Mouse (Mus musculus) liver, adult (tissue): Measurements from ENCODE around the gene Zfp672.

Experiments
- GATA4 ChIP-seq: IDR thresholded peaks from 2 replicates; pipeline ENCODE4 v1.6.1; 2014; ENCODE audit warnings: mild to moderate bottlenecking, low read length; ENCODE audit not compliant: insufficient replicate concordance

Gene Zfp672

DNA sequence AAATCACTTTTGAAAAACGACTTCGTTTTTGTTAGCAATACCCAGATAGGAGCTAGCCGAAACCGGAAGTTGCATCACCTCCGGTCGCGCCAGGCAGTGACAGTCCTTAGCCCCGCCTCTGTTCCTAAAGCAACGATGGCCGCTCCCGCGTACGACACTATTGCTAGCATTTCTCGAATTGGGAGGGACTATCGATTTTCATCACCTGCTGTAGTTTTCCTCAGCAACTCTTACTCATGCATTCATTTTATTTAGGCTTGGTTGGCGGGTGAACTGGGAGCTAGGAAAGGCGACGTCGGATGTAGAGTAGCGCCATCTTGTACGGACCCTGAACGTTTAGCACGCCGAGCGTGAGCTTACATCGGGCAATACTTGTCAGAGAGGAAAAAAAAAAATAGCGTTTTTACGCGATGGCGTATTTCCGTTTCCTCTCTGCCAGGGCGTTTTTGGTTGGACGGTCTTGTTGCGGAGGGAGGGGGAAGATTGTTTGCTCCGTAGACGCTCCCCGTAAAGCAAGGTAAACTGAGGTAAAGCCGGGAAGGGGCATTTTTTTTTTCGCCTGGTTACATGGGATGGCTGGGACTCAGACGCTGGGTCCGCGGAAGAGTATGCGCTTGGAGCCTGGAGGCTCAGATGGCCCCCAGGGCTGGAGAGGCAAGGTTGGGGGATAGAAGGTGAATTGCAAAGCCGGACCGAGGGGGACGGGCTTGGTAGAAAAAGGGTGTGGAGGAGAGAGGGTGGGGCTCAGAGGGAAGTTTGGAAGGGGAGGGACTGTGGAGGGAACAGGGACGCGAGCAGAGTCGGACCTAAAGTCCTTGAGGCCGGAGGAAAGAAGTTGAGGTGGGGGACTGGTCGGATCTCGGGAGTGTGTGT is at the start of gene Zfp672, which contains the start of gene Sh3bp5l:
Gene Zfp672 (minus strand): TSS at position 64 of the 873 bp plus-strand sequence.
Gene Sh3bp5l (plus strand): TSS at position 449 of the 873 bp plus-strand sequence.
- no peak for TF ChIP-seq GATA4

DNA sequence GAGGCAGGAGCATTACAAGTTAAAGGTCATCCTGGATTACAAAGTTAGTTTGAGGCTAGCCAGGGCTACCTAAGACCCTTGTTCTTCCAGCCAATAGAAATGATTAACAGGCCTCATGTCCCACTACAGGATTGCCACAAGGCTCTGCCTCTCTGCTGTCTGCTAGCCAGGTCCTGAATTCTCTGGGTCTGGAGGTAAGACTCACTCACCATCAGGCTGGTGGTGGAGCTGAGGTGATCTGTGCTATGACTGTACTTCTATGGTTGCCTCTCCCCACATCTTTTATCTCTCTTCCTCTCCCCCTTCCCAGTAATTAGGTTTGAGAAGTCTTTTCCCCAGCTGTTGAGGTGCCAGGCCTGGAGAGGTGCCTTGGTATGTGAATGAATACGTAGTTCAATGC is 49.4 kb upstream of the Zfp672 start:
- TF ChIP-seq GATA4 = no peak

DNA sequence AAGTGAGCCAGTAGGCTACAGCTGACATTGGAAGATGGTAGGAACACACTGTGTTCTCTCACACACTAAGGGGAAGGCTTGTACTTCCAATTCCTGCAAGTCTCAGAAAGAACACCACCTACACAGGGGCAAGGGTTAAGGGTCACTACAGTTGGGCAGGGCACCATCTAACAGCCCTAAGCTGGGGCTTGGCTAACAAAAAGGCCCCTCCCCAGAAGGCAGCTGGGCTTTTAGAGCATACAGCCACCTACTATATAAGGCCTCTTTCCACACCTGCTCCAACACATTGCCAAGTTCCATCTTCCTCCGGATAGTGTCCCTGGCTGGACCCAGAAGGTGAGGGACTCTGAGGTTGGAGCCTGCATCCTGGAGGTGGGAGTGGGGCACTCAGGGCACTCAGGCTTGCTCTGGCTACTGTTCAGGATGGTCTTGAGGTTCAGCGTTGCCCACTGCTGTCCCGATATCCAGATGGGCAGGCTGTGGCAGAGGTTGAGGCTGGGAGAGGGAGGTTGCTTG is 48.7 kb upstream of the Zfp672 start, which contains the start of gene Lypd8:
Gene Lypd8 (plus strand): TSS at position 281 of the 516 bp plus-strand sequence.
- TF ChIP-seq GATA4 = no peak

DNA sequence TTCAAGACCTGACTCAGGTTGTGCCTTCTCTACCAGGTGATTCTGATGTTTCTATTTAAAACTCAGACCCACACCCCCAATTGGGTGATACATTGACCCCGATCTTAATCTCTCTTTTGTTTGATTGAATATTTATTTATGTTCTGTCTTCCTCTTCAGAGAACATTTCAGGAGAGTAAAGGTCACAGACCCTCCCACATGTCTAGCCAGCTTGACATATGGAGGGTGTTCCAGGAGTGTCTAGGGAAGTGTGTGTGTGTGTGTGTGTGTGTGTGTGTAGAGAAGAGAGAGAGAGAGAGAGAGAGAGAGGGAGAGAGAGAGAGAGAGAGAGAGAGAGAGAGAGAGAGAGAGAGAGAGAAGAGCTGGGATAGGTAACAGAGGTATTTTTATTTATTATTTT is 47.5 kb upstream of the Zfp672 start:
- TF ChIP-seq GATA4 = no peak

DNA sequence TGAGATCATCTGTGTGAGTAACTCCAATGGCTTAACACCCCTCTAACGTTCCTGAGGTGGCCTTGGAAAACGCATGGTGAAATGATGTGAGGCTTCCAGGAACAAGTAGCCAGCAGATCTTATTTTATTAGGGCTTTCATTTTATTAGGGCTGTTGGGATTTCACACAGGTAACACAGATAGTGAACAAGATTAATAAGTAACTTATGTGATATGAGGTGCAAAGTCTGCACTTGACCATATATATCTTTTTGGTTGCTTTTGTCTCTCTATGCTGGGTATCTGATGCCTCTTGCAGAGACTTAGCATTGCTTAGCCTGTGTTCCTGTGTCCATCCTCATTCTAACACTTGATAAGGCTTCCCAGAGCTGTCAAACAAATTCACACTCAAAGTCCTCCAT is 47.1 kb upstream of the Zfp672 start:
- no peak for TF ChIP-seq GATA4

DNA sequence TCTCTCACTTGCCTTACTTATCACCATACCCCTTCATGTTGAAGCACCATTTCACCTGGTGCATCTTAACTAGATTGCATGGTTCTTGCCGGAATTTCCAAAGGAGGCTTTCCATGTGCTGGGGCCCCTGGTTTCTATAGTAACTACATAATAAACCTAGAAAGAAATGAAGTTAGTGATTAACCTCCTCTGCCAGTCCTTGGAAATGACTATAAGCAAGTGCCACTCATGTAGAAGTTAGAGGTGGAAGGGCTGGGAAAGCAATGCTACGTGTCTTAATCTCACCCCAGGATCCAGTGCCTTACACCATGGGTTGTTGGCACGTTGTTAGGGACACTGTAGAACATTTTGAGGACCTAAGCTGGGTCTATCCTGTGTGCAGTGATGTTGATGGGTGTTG is 34.3 kb upstream of the Zfp672 start:
- TF ChIP-seq GATA4 = no peak

DNA sequence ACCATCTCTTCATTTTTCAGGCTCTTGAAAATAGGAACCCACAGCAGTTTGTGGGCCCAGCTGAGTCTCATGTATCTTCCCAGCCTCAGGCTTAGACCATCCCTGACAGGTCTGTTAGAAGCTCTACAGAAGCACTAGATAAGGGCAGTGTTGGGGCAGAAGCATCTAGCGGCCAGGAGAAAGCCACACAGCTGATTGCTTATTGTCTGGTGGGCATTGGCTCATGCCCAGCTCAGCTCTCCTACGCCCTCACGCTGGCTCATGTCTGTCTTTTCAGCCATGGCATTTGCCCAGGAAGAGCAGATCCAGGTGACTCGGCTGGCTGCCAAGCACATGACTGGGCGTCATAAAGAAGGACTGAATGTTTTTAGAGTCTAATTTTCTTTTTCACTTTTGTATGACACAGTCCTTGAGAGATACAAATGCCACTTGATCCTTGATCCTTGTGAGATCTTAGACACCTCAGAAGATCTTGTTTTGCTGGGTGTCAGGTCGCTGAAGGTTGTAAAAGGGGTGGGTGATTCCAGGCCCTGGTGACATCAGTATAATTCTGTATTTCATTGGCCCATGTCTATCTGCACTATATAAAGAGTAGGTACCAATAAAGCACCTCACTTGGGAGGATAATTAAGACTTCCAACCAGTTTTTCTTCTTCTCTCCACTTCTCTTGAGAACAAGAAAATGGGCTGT is 27.9 kb upstream of the Zfp672 start:
- no peak for TF ChIP-seq GATA4

DNA sequence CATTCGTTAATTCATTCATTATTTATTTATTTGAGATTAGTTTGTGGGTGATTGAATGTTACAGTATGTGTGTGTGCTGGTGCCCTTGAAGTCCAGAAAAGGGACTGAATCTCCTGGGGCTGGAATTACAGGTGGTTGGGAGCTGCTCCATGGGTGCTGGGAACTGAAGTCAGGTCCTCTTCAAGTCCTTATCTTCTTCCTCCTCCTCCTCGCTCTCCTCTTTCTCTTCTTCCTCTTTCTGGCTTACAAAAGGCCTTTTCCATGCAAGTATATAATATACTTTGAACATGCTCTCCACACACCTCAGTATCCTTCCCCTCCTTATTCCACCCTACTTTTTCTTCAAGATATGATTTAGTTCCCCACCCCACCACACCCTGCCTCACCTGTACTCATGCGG is 26.9 kb upstream of the Zfp672 start:
- no peak for TF ChIP-seq GATA4

DNA sequence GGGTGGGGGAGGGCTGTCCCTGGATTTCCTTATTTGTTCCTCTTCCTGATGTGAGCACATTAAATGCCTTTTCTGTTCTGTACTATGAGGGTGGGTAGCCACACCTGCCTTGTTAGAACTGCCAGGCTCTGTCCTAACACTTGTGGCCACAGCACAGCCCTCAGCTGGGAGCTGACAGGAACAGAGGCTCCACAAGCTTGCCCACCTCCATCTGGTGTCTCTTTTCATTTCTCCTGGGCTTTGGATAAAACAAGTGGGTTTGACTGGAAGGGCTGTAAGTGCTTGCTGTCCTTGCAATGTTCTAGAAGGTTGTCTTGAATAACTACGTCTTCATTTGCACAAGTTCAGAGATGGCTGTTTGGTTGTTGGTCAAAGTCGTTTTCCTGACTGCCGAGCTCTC is 24.8 kb upstream of the Zfp672 start:
- TF ChIP-seq GATA4 = no peak

DNA sequence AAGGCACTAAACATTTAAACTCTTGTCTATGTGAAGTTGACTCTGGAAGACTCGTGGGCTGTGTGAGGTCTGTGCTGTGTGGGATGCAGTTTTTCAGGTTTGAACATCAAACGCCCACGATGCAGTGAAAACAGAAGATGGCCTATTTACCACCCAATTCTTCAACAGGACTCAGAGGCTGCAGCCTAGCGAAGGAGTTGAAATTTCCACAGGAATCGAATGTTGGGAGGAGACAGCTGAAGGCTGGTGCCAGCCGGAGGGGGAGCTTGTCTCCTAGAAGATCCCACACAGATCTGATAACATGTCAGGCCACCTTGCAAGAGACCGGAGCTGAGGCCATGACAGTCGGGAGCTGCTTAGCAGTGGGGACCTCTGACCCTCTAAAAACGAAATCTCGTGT is 24.3 kb upstream of the Zfp672 start:
- no peak for TF ChIP-seq GATA4

DNA sequence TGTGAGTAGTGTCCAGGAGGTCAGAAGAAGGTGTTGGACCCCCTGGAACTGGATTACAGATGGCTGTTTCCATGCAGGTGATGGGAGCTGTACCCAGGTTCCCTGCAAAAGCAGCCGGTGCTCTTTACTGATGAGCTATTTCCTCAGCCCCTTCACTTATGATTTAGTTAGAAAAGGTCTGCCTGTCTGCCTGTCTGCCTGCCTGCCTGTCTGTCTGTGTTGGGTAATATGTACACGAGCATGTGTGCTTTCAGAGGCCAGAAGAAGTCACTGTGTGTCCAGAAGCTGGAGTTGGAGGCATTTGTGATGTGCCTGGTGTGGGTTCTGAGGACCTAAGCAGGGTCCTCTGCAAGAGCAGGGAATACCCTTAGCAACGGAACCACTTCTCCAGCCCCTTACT is 23.6 kb upstream of the Zfp672 start:
- TF ChIP-seq GATA4 = no peak

DNA sequence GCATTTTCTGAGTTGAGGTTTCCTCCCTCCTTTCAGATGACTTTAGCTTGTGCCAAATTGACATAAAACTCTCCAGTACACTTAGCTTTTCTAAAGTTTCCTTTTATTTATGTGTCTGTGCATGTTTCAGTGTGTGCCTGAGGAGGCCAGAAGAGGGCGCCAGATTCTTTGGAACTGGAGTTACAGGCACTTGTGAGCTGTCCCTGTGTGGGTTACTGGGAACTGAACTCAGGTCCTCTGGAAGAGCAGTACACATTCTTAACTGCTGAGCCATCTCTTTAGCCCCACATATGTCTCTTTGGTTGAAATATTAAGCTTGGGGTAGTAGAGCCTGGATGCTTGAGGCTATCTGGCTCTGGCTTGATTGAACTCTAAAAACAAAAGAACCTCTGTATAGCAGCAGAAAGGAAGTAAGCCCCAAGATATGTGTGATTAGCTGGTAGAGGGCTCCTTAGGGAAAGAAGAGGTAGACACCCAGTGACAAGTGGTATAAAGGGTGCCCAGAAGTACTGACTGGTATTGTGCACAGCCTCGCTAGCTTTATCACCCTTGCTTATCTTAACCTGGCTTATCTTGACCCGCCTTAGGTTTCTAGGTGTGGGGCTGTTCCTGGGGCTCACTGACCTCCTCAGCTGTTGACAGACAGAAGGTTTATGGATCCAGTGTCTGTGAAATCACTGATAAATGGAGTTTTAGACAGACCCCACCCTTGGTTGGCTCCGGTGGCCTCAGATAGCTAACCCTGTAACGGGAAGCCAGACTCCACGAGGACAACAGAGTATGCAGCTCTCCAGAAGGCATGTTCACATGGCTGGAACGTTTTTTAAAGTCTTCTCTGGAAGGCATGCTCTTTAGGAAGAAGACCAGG is 22.8 kb upstream of the Zfp672 start:
- no peak for TF ChIP-seq GATA4

DNA sequence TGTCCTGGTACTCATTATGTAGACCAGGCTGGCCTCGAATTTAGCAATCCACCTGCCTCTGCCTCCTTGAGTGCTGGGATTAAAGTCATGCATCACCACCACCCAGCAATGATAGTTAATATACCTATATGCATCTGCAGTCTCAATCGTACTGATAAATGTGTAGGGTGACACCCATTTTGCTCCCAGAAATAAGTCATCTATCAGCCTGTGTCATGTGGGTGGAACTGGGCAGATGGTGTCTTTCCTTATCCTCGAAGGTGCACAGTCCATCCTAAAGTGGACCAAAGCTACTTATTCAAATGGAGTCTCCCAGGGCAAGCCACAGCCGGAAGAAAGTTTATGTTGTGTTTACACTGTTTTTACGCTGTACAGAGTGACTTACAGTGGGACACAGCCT is 21.0 kb upstream of the Zfp672 start:
- no peak for TF ChIP-seq GATA4

DNA sequence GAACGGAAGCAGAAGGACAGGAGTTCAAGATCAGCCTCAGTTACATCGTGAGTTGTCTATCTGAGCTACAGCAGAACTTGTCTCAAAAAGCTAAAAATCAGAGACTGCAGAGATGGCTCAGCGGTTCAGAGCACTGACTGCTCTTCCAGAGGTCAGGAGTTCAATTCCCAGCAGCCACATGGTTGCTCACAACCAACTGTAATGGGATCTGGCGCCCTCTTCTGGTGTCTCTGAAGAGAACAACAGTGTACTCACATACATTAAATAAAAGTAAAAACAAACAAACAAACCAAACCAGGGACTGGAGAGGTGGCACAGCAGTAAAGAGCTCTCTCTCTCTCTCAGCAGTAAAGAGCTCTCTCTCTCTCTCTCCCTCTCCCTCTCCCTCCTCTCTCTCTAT is 20.5 kb upstream of the Zfp672 start:
- no peak for TF ChIP-seq GATA4

DNA sequence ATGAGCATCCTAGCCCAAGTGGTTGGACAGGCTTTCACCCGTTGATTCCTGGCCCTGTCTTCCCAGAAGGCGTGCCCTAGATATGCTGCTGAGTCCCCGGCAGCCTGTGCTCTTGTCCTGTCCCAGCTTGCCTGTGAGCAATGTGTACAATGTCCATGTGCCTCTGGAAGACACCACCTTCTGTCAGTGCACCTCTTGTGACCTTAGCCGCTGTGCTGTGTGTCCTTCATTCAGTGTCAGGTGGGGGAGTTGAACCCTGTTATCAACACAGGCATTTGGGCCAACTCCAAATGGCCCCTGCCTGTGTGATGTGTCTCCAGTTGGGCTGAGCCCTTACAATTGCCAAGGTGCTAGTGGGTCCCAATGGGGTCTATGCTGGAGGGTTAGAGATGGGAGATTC is 16.6 kb upstream of the Zfp672 start:
- TF ChIP-seq GATA4 = no peak

DNA sequence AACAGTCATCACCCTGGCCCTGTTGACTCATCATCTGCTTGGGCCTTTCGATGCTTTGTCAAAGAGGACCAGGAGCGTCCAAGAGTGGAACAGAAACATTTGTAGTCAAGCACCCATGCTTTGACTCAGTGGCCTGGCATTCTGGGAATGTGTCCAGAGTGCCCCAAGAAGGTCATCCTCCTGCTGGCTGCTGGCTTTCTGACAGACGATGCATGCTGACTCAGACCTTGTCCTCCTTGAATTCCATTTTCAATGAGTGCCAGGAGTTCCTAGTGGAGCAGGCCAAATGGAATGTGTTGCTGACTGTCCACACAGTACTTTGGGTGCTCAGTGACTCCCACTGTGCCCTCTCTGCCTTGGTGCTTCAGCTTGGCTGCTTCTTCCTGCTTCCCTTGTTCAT is 4.6 kb upstream of the Zfp672 start:
- no peak for TF ChIP-seq GATA4

DNA sequence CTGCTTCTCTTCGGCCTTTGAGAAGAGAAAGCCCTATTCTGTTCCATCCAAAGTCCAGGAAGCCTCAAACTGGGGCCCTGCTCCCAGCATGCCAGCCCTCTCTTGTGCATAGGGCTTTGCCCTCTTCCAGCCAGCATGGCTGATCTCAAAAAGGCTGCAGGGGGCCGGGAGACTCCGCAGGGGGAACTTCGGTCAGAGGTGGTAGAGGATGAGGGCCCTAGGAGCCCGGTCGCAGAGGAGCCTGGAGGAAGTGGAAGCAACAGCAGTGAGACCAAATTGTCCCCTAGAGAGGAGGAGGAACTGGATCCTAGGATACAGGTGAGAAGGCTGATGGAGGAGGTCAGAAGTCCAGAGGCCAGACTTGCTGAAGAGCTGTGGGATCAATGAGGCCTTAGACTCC is 1.4 kb upstream of the Zfp672 start:
- TF ChIP-seq GATA4 = no peak
